Mouse (Mus musculus) ES-E14 (cell line): ENCODE measurements around the gene Zbtb22.

Experiments used
- CHD2 ChIP-seq: IDR thresholded peaks from 2 replicates; pipeline ENCODE4 v1.6.1; 2014; ENCODE audit warnings: mild to moderate bottlenecking, low read depth, low read length, inconsistent platforms
- HCFC1 ChIP-seq: IDR thresholded peaks from 2 replicates; pipeline ENCODE4 v1.6.1; 2012; ENCODE audit warnings: low read length, inconsistent platforms, borderline replicate concordance; ENCODE audit not compliant: insufficient read depth
- MAFK ChIP-seq: IDR thresholded peaks from 2 replicates; pipeline ENCODE4 v1.6.1; 2014; ENCODE audit warnings: mild to moderate bottlenecking, low read depth, low read length, inconsistent platforms; ENCODE audit not compliant: insufficient read depth
- ZC3H11A ChIP-seq: IDR thresholded peaks from 2 replicates; pipeline ENCODE4 v1.6.1; 2012; ENCODE audit warnings: low read depth, mild to moderate bottlenecking, inconsistent platforms, low read length, borderline replicate concordance
- ZNF384 ChIP-seq: IDR thresholded peaks from 2 replicates; pipeline ENCODE4 v1.6.1; 2012; ENCODE audit warnings: low read depth, low read length, inconsistent platforms

DNA sequence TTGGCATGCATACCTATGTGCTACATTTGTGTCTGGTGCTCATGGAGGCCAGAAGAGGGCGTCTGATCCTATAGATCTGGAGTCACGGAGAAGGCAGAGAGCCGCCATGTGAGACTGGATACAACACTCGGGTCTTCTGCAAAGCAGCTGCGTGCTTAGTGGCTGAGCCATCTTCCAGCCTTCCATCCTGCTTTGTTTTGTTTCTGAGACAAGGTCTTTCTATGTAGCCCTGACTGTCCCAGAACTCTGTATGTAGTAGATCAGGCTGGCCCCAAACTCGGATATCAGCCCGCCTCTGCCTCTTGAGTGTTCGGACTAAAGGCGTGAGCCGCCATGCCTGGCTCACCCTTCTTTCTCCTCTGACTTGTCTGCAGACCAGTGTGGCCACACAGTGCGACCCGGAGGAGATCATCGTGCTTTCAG lies 724 bp upstream of the Zbtb22 start:
- TF ChIP-seq MAFK (no peak), ZNF384 (no peak), ZC3H11A (no peak), CHD2 (no peak), HCFC1 (no peak)
